Mouse (Mus musculus) naive thymus-derived CD4-positive, alpha-beta T cell, adult 2 months (primary cell): ENCODE results near the gene Pkhd1.
"Not testable (repeated sequence)": the region's sequence is repeated elsewhere in the genome, so short reads cannot be mapped to it uniquely, and the experiment has no call there.

Source experiments
- DNase-seq: peaks from one replicate; pipeline ENCODE4 v3.0.0-alpha.2; 2011; ENCODE audit warnings: low read depth

Pkhd1 gene

DNA sequence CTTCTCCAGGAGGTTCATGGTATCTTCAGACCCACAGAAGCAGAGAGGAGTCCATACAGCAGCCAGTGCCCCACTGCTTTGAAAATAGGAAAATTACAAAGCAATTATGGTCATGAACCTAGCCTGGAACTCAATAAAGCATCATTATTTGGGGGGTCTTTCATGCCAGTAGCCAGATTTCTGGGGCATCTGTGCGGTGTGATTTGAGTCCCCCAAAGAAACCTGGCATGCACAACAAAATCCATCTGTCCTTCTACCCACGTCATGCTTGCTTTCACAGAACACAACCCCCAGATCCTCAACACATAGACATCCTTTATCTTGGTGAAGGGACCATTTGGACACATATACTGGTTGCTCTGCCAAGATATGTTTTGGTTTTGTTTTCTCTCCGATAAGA, 316.2 kb downstream of the Pkhd1 start:
- no peak for DNase-seq

DNA sequence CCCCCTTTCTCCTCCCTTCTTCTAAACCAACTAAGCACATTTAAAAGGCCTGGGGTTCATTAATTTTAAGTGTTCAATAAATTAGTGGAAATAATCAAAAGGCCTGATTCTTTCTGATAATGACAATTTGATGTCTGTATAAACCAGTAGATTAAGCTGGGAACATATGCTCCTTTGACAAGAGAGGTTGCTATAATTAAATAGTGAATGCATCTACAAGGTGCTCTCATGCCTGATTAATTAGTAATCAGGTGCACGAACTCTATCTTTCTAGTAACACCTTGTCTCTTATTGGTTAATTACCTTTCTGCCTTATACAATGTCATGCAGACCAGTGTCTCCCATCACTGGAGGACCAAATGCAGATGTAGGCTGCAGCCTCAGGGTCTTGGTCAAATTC, 329.2 kb downstream of the Pkhd1 start:
- DNase-seq: no peak

DNA sequence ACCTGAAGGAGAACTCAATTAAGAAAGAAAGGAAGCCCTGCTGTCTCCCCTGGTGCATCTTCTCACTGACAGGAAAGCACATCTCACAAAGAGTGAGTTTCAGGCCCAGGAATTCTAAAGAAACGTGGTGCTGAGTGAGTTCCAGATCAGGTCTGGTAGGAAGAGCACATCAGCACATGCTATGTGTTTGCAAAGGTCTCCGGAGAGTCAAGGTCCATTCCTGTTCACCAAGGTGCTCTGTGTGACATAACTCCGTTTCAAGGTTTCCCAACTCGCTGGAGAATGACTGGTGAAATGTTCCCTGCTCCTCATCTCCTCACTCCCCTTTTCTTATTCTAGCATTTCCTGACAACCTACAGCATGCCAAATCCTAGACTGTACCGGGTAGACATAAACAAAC, 357.5 kb downstream of the Pkhd1 start:
- DNase-seq: no peak

DNA sequence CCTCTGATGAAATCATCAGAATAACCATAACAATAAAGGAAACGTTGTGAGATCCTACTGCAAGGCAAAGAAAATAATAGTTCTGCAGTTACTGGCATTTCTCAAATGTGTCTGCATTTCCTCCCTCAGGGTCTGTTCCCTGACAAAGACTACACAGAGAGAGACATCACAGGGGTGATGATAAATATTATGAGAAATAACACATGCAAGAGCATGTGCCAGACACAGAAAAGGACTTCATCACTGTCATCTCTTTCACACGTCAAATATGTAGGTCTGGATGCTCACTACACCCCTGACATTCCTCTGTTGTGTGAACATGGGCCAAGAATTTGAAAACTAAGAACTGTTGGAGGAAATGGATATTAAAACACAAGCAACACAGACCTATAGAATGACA, 369.7 kb downstream of the Pkhd1 start:
- no peak for DNase-seq

DNA sequence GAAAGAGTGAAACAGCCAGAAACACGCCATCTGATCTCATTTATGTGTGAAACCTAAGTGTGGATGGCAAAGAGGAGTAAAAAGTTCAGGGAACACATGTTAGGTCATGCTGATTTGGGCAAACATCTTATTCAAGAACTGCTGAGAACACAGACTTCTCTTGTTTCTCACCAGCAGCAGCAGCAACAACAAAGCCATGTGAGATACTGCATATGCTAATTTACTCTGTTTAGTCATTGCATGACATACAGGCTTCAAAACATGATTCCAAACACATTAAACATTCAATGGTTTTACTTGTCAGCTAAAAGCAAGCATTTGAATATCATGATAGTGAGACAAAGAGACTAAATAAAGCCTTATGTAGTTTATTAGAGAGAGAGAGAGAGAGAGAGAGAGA, 401.2 kb downstream of the Pkhd1 start:
- DNase-seq: no peak

DNA sequence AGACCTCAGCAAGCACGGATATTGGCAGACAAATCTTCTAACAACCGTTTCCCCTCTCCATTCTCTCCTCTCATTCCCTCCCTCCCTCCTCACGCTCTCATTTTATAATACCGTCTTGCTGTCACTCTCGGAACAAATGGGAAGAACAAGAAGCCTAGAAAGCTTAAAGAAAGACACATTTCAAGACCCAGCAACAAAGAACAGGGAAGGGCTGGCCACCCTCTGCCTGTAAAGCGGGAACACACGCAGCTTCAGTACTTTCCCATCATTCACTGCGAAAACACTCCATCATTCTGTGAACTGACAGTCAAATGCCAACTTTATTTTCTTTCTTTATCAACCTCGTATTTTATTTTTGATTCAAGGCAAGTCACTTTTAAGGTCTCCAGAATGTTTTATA, 427.4 kb downstream of the Pkhd1 start:
- no peak for DNase-seq

DNA sequence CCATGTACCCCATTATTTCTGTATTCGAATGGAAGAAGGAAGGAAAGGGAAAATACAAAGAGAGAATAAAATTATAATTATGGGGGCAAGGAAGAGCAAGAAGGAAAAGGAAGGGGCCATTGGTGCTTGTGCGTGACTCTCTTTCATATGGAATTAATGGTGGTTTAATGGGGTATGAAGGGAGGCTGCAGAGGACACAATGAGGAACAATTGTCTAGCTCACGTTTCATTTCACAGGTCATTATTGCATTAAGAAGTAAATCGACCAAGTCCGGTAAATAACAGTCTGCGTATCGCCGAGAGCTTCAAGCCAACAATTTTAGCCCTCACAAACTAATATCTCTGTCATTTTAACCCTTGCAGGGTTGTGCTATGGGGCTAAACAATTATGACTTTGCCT, 437.7 kb downstream of the Pkhd1 start:
- no peak for DNase-seq

DNA sequence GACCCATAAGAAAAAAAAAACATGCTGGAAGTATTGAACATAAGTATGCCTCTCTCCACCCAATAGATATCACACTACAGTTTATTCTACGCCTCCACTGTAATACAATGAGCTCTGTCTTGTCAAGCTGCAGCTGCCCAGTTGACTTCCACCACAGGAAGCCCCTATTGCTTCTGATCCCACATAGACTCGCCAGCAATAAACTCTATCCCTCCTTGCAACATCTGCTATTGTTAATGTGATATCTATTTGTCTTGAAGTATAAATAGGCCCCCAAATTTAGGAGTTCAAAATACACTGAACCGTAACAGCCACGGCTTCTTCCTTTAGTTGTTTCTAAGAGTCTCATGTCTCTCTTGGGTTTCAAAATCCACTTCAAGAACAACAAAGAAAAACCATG, 446.7 kb downstream of the Pkhd1 start:
- no peak for DNase-seq

DNA sequence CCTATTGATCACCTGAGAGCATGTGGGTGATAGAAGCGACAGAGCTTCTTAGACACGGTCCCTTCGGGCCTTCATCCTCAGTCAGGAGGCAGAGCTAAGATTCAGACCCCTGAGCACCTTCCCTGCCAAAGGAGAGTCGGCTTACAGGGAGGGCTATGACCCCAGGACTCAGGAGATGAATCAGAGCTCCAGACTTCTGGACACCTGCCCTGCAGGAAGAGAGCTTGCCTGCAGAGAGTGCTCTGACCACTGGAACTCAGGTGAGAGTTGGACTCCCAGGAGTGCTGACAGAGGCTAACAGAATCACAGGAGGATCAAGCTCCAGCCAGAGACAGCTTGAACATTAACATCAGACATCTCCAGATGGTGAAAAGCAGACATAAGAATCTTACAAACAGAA, 467.2 kb downstream of the Pkhd1 start:
- DNase-seq: not testable (repeated sequence)

DNA sequence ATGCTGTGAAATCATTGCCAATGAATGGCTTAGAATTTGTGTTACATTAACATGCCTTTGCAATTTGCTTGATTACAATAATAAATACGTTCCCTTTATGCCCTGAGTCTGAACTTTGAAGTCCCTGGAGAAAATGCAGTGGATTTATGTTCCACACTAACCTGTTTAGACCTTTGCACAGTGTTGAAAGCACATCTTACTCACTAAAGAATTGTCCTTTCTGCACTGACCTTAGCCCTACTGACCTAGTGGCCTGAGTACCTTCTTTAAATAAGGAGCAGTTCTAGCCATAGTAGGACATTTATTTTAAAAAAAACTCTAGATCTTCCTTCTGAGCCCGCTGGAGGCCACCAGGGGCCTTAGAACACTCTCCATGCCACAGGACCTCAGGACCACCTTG, 467.8 kb downstream of the Pkhd1 start:
- DNase-seq: no peak

DNA sequence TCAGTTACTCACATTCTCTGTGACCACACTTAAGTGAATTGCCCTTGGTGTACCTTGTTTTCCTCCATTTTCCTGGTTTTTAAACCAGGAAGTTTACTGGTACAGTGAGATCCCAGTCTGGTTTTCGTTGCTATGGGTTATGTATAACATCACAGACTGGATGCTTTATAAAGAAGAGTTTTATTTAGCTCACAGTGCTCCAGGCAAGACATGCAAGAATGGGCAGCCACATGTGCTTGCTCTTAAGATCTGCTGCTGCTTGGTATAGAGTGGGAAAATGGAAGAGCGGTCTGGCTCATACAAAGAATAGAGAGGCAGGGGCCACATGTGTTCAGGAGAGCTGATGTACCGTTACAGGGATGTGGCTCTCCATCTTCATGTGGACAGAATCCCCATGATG, 481.7 kb downstream of the Pkhd1 start:
- DNase-seq: no peak

DNA sequence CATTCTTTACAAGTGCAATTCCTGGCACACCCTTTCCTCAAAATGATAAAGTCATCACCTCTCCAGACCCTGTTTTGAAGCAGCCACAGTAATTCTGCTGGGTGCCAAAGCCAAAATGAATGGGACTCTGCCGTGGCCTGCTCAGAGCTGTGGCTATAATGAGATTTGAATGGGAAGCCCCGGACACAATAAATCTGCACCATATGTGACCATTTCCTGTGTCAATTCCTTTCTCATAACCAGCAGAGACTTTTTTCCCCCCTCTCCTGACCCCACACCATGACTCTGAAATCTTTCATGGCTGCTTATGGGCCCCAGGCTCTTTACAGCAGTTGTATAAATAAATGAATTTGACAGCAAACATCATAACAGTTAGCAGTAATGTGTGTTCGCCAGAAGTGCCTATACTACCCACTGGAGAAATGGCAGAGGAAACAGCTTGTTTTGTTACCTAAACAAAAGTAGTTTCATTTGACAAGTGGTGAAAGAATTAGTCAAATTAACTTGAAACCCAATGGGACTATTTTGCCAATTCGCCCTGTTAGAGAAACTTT, 482.7 kb downstream of the Pkhd1 start:
- no peak for DNase-seq

DNA sequence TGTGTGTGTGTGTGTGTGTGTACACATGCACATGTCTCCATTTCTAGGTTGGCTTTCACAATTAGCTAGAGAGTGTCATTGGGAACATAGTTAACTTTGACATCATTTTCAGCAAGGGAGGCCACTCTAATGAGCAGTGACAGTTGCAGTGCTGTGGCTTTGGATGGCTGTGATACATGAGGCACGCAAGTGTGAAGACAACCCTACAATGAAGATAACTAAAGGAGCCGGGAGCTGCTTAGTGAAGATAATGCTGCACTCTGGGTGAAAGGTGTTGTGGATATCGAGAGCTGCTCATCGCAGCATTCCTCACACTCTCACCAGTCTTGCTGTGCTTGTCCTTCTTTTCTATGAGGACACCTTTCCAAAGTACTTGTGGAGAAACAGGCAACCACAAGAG, 484.2 kb downstream of the Pkhd1 start:
- DNase-seq: no peak

DNA sequence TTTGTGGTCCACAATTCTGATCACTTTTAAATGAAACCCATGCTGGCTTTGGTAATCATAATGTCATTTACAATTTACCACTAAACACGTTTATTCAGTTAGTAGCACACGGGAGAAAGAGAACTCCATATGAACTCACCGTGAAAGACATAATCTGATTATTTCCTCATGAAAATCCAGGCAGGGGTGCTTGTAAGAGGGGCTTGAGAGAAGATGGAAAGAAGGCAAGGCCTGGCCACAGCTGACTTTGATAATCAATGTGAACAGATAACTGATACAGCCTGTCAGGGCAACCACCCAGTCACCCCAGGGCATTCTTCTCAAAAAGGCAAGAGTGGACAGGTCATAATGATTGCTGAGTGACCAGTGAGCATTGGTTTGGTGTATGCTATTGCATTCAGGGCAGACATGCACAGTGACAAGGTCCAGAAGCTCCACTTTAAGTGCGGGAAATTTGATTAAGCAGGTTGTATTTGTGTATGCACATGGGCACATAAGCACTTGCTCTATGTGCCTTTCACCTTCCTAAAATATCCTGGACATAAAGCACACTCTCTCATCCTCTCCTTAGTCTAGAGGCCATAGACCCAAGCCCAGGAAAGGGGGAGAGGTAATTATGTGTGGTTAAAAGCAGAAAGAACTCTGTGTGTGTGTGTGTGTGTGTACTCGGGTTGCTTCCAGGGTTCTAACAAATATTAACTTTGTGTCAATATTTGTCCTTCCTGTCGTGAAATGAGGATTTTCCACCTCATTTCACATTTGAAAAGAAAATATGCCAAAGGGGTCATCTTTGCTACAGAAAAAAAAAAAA, 485.9 kb downstream of the Pkhd1 start:
- DNase-seq: no peak

DNA sequence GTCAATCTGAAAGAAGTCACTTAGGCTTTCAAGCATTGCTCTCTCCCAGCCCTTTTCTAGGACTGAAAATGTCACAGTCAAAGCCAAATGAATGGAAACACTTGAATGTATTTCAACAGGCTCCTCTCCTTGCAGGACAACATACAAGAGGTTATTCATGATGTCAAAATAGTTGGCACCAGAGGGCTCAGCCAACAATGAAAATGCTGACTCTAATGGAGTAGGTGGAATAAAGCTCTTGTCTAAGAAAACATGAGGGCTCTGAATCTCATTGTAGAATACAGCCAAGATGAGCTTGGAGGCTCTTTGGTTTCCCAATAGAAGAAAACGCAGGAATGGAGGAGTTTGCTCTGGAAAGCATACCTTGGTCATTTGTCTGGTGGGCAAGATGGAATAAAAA, 500.5 kb downstream of the Pkhd1 start:
- DNase-seq: no peak

DNA sequence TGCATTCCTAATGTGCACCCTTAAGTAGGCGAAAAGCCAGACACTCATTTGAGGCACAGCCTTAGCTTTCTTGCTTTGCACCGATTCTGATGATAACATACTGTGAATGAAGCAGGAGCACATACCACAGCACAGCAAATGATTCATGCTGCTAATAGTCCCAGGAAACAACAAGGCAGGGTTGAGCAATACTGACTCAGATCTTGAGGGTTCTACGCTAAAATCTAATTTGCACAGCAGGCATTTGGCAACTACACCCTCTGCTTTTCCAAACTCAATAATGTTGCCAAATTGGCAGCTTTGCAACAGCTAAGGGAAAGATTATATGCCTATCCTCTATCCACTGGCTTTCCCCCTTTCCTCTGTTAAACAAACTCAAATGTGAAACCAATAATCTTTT, 548.1 kb downstream of the Pkhd1 start:
- no peak for DNase-seq

DNA sequence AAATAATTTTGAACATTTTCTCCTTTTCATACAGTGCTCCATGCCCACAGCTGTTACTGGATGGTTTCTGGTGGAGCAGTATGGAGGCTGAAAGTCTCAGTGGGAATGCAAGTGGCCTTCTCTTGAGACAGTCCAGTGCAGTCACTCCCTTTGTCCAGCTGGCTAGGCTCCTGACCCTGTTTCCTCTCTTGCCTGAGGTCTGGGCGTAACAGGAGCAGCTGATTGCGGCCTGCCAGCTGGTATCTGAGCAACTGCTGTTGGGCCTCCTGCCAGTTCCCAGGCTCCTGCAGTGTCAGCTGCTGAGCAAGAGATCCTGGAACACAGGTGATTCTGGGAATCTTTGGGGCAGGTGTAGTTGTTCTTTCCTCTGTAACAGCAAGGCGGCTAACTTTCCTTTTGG, 559.6 kb downstream of the Pkhd1 start:
- no peak for DNase-seq

DNA sequence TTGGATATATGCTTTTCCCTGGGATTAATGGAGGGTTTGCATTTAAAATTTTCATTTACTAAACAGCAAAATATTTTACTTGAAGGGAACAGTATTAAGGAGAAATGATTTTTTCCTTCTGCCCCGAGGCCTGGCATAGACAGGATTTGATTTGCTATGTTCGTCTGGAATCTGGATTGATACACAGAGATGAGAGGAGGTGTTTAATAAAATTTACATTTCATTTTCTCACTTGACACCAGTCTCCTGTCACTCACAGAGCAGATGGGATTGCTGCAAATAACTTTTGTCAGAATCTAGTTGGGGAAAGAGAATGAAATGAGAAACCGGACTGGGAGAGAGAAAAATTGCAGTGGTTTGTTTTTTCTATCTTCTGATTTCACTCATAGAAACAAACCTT, 578.5 kb downstream of the Pkhd1 start:
- DNase-seq: no peak

DNA sequence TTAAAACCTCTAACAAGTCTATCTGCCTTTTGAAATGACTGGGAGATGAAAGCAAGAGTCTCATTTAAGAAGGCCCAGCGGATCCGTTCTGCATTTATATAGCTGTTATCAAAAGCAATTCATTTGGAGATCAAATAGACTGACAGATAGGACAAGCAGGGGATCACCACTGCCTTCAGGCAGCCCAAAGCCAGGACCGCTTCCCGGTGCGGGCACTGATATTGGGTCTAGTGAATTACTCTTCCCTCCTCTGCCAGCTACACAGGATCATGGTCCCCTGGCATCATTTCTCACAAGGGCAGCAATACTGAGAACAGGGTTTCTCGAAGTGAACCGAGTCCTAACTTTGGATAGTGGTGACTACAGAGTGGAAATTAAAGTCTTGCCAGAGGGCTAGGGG, 582.6 kb downstream of the Pkhd1 start:
- DNase-seq: no peak

DNA sequence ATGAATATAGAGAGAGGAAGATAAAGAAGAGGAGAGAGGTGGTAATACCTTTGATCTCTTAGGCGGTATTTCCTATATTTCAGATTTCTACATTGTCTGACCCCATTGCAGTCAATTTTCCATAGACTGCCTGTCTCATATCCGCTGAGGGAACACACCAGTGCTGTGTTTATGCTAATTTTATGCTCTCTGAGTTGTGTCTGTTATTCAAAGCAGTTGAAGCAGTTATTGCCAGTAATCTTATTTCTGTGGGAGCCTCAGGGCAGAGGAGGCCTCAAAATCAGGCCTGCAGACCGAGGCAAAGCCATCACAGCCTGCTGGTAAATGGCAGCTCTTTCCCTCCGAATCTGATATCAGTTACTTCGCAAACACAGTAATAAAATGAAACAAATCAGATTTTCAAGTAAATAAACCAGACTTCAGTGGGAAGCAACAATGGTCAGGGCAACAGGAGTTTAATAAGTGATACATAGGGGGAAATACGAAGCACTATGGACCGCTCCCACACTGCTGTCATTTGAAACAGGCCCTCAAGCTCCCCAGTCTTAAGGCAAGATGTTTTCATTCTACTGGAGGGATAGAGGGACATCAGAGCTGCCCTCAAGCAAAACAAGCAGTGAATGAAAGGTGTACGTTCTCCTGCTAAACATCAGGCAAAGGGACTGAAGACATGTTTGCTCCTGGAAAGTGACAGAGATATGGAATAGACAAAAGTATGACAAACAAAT, 599.5 kb downstream of the Pkhd1 start:
- DNase-seq: no peak

DNA sequence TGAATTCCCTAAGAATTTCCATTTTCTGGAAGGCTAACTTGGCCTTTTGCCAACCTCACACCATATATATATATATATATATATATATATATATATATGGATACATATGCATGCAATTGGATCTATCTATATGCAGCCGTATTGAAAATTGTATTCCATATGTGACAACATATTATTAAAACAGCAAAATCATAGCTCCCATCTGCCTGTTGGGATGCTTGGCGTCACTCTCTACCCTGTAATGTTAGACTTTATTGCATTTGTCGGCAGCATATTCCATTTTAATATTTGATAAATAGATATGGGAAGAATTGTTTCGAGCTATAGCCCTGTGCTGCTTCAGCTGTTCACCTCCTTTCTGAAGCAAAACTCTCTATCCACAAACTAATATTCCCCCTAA, 600.2 kb downstream of the Pkhd1 start:
- DNase-seq: no peak
